Mouse (Mus musculus) midbrain, embryonic 11.5 days (tissue): ENCODE results near the gene Dnajc9. TPM values are rescaled to one million over a fixed set of nuclear protein-coding genes. Genes with fewer than 3 reads are reported as not detected.

Source experiments
- ATAC-seq: fragments of 200-750 bp; cut with Nextera tagmentation; 2 replicates; pipeline ENCODE4 v1.8.0; 2017; ENCODE audit warnings: moderate TSS enrichment, moderate library complexity; ENCODE audit not compliant: low FRiP score
- DNase-seq: peaks from one replicate; pipeline ENCODE4 v3.0.0; 2015; ENCODE audit warnings: low spot score; ENCODE audit errors: missing footprints
- H3K27ac ChIP-seq: fragments of 300-500 bp; sonication (generic); 2 replicates; pipeline ENCODE4 v1.5.1; 2014; ENCODE audit warnings: low read depth, low read length
- H3K27me3 ChIP-seq: fragments of 300-500 bp; sonication (generic); 2 replicates; pipeline ENCODE4 v1.6.1; 2014; ENCODE audit warnings: mild to moderate bottlenecking, low read length, moderate library complexity, mixed read lengths; ENCODE audit not compliant: control insufficient read depth, insufficient read depth
- H3K36me3 ChIP-seq: fragments of 300-500 bp; sonication (generic); 2 replicates; pipeline ENCODE4 v1.6.1; 2014; ENCODE audit warnings: mild to moderate bottlenecking, low read length, moderate library complexity, mixed read lengths; ENCODE audit not compliant: control insufficient read depth, insufficient read depth
- H3K4me1 ChIP-seq: fragments of 300-500 bp; sonication (generic); 2 replicates; pipeline ENCODE4 v1.6.1; 2014; ENCODE audit warnings: low read length; ENCODE audit not compliant: control insufficient read depth, insufficient read depth
- H3K4me2 ChIP-seq: fragments of 300-500 bp; sonication (generic); 2 replicates; pipeline ENCODE4 v1.6.1; 2014; ENCODE audit warnings: mild to moderate bottlenecking, moderate library complexity
- H3K4me3 ChIP-seq: fragments of 300-500 bp; sonication (generic); 2 replicates; pipeline ENCODE4 v1.5.1; 2014; ENCODE audit warnings: low read depth, low read length
- H3K9ac ChIP-seq: fragments of 300-500 bp; sonication (generic); 2 replicates; pipeline ENCODE4 v1.6.1; 2014; ENCODE audit warnings: low read length
- H3K9me3 ChIP-seq: fragments of 300-500 bp; sonication (generic); 2 replicates; pipeline ENCODE4 v1.6.1; 2016; ENCODE audit warnings: low read length; ENCODE audit not compliant: control insufficient read depth
- WGBS: fragments of 180-500 bp; shearing (Covaris S2); extraction: QIAGEN DNeasy Blood & Tissue Kit; methylation state at CpG from one replicate; pipeline ENCODE4 v1.1.7; 2014; 5-methylcytosine and 5-hydroxymethylcytosine counted together
- polyA plus RNA-seq: library from polyadenylated mRNA; unstranded; fragments of >200 nt; fragmentation: Nextera tagmentation; extraction: Ambion mirVana; gene quantifications from 2 replicates; pipeline ENCODE4 v1.2.1, GENCODE M21; 2014

Gene Dnajc9
- polyA plus RNA-seq, 1 experiment from 2014 or later, result 296 TPM

- no peak for ATAC-seq
- H3K4me1 ChIP-seq, result no peaks in the 10 kb centered on the region
- no peak overlapping the region for H3K4me2 ChIP-seq
- DNase-seq, result peak; percentile 82
- WGBS, result 39% methylated on average over 4 of the region's 4 CpGs
- H3K4me3 ChIP-seq, result no peak overlapping the region
- H3K27ac ChIP-seq, result no peak overlapping the region
- H3K27me3 ChIP-seq, result no peaks in the 10 kb centered on the region
- H3K9ac ChIP-seq, result no peak overlapping the region
- H3K9me3 ChIP-seq, result no peaks in the 10 kb centered on the region
- no peaks in the 10 kb centered on the region for H3K36me3 ChIP-seq
Measured at GRCm38 (mm10) chr14:20398864-20399263, 10.2 kb upstream of the Dnajc9 start.

GRCm38 (mm10) chr14:20397220-20397619 is 8.5 kb upstream of the Dnajc9 start:
- ATAC-seq, result no peak
- Histone ChIP-seq H3K9ac (no peak overlapping the region), H3K27ac (no peak overlapping the region), H3K9me3 (no peaks in the 10 kb centered on the region), H3K27me3 (no peaks in the 10 kb centered on the region), H3K36me3 (no peaks in the 10 kb centered on the region), H3K4me1 (no peaks in the 10 kb centered on the region), H3K4me3 (no peak overlapping the region), H3K4me2 (no peak overlapping the region)
- 89% methylated on average over 9 of the region's 9 CpGs for WGBS
- DNase-seq, result no peak

GRCm38 (mm10) chr14:20393205-20393913 is 4.6 kb upstream of the Dnajc9 start, which contains the start of gene Mrps16:
Gene Mrps16, minus strand, starts transcription at chr14:20393634.
- WGBS, result under 1% methylated on average over 68 of the region's 68 CpGs
- Histone ChIP-seq H3K27me3 (no peaks in the 10 kb centered on the region), H3K27ac (peak within 1 kb of the TSS; percentile 72), H3K36me3 (peaks cover 2% of the 10 kb centered on the region; the same call in 1 of the 2 replicates), H3K4me1 (no peaks in the 10 kb centered on the region; the same call in 1 of the 2 replicates), H3K4me3 (peak within 1 kb of the TSS; percentile 45), H3K4me2 (peak within 1 kb of the TSS; percentile 57), H3K9me3 (no peaks in the 10 kb centered on the region), H3K9ac (peak within 1 kb of the TSS; percentile 67)
- peak; percentile 100 for DNase-seq
- peak; percentile 96 for ATAC-seq

- ATAC-seq, result no peak
- Histone ChIP-seq H3K27ac (no peak overlapping the region), H3K9me3 (no peaks in the 10 kb centered on the region), H3K4me1 (peaks cover 8% of the 10 kb centered on the region), H3K4me2 (no peak overlapping the region), H3K27me3 (no peaks in the 10 kb centered on the region), H3K9ac (no peak overlapping the region), H3K4me3 (no peak overlapping the region), H3K36me3 (peaks cover 2% of the 10 kb centered on the region; the same call in 1 of the 2 replicates)
- no peak for DNase-seq
- WGBS, result 88% methylated on average over 3 of the region's 4 CpGs
Measured at GRCm38 (mm10) chr14:20392326-20392725, 3.6 kb upstream of the Dnajc9 start.

- H3K4me1 ChIP-seq, result peaks cover 20% of the 10 kb centered on the region
- WGBS, result 87% methylated on average over 8 of the region's 8 CpGs
- no peak for ATAC-seq
- no peak overlapping the region; the same call in 1 of the 2 replicates for H3K4me3 ChIP-seq
- H3K4me2 ChIP-seq, result peak overlapping the region; percentile 60
- no peak overlapping the region for H3K27ac ChIP-seq
- H3K9ac ChIP-seq, result peak overlapping the region; percentile 80; the same call in 1 of the 2 replicates
- no peaks in the 10 kb centered on the region for H3K9me3 ChIP-seq
- H3K36me3 ChIP-seq, result peaks cover 2% of the 10 kb centered on the region; the same call in 1 of the 2 replicates
- DNase-seq, result peak; percentile 70
- no peaks in the 10 kb centered on the region for H3K27me3 ChIP-seq
Measured at GRCm38 (mm10) chr14:20389446-20390079, 853 bp upstream of the Dnajc9 start.

- ATAC-seq (no peak), DNase-seq (no peak)
- no peak overlapping the region for H3K27ac ChIP-seq
- H3K36me3 ChIP-seq, result peaks cover 9% of the 10 kb centered on the region
- no peaks in the 10 kb centered on the region for H3K27me3 ChIP-seq
- no peak overlapping the region for H3K9ac ChIP-seq
- 90% methylated on average over 9 of the region's 9 CpGs for WGBS
- H3K4me1 ChIP-seq, result no peaks in the 10 kb centered on the region
- H3K4me3 ChIP-seq, result no peak overlapping the region
- H3K4me2 ChIP-seq, result no peak overlapping the region
- no peaks in the 10 kb centered on the region for H3K9me3 ChIP-seq
Measured at GRCm38 (mm10) chr14:20379753-20380430, 8.8 kb downstream of the Dnajc9 start.

GRCm38 (mm10) chr14:20379087-20379640 is 9.5 kb downstream of the Dnajc9 start:
- peaks cover 9% of the 10 kb centered on the region for H3K36me3 ChIP-seq

GRCm38 (mm10) chr14:20378313-20379061 is 10.2 kb downstream of the Dnajc9 start:
- DNase-seq (peak; percentile 83), ATAC-seq (0 out of 2 replicates have a peak, but pooled peaks have one; percentile 35)
- Histone ChIP-seq H3K9ac (no peak overlapping the region), H3K27me3 (no peaks in the 10 kb centered on the region), H3K9me3 (no peaks in the 10 kb centered on the region), H3K4me3 (no peak overlapping the region), H3K4me1 (no peaks in the 10 kb centered on the region), H3K36me3 (peaks cover 8% of the 10 kb centered on the region), H3K4me2 (no peak overlapping the region), H3K27ac (no peak overlapping the region)
- 47% methylated on average over 13 of the region's 13 CpGs for WGBS

More at GRCm38 (mm10) chr14:20379087-20379640, 9.5 kb downstream of the Dnajc9 start:
- DNase-seq, result no peak
- no peak overlapping the region for H3K9ac ChIP-seq
- no peaks in the 10 kb centered on the region for H3K9me3 ChIP-seq
- H3K4me3 ChIP-seq, result no peak overlapping the region
- H3K27me3 ChIP-seq, result no peaks in the 10 kb centered on the region
- no peak overlapping the region for H3K27ac ChIP-seq
- H3K4me1 ChIP-seq, result no peaks in the 10 kb centered on the region
- no peak overlapping the region for H3K4me2 ChIP-seq
- ATAC-seq, result no peak
- WGBS, result 91% methylated on average over 5 of the region's 5 CpGs
